Mouse (Mus musculus) lung, postnatal 0 days (tissue): ENCODE measurements at regions not wholly inside any gene's neighbourhood (a gene's known extent, or its start where the extent isn't known, plus 50 kb on each side); places are given as distances from the start of the nearest gene placed in this dataset.

Experiments used
- ATAC-seq: fragments of 200-750 bp; cut with Nextera tagmentation; 2 replicates; pipeline ENCODE4 v1.8.0; 2017; ENCODE audit warnings: moderate library complexity
- DNase-seq: peaks from one replicate; pipeline ENCODE4 v3.0.0-alpha.2; 2016; ENCODE audit warnings: low spot score
- H3K27ac ChIP-seq: fragments of 300-500 bp; sonication (generic); 2 replicates; pipeline ENCODE4 v1.5.1; 2014; ENCODE audit warnings: antibody characterized with exemption, mild to moderate bottlenecking, low read length, mixed read lengths
- H3K27me3 ChIP-seq: fragments of 300-500 bp; sonication (generic); replicated peaks from 2 replicates; pipeline ENCODE4 v1.6.1; 2014; ENCODE audit warnings: low read length, mixed read lengths; ENCODE audit not compliant: insufficient read depth
- H3K36me3 ChIP-seq: fragments of 300-500 bp; sonication (generic); 2 replicates; pipeline ENCODE4 v1.6.1; 2014; ENCODE audit warnings: low read length, mixed read lengths; ENCODE audit not compliant: insufficient read depth
- H3K4me1 ChIP-seq: fragments of 300-500 bp; sonication (generic); 2 replicates; pipeline ENCODE4 v1.6.1; 2014; ENCODE audit warnings: antibody characterized with exemption, low read depth, low read length, mixed read lengths; ENCODE audit not compliant: insufficient read depth
- H3K4me2 ChIP-seq: fragments of 300-500 bp; sonication (generic); replicated peaks from 2 replicates; pipeline ENCODE4 v1.6.1; 2014; ENCODE audit warnings: low read depth, mild to moderate bottlenecking, low read length, moderate library complexity, mixed read lengths
- H3K4me3 ChIP-seq: fragments of 300-500 bp; sonication (generic); 2 replicates; pipeline ENCODE4 v1.5.1; 2014; ENCODE audit warnings: low read depth, low read length
- H3K9ac ChIP-seq: fragments of 300-500 bp; sonication (generic); replicated peaks from 2 replicates; pipeline ENCODE4 v1.6.1; 2014; ENCODE audit warnings: low read depth, mild to moderate bottlenecking
- H3K9me3 ChIP-seq: fragments of 300-500 bp; sonication (generic); 2 replicates; pipeline ENCODE4 v1.6.1; 2016; ENCODE audit warnings: low read length, mixed read lengths
- CTCF ChIP-seq: IDR thresholded peaks from 2 replicates; pipeline ENCODE4 v1.5.1; 2016; ENCODE audit warnings: antibody characterized with exemption, mild to moderate bottlenecking
- EP300 ChIP-seq: IDR thresholded peaks from 2 replicates; pipeline ENCODE4 v1.6.1; 2016; ENCODE audit warnings: antibody characterized with exemption, mild to moderate bottlenecking, control low read depth
- WGBS: fragments of 180-500 bp; shearing (Covaris S2); extraction: QIAGEN DNeasy Blood & Tissue Kit; methylation state at CpG from one replicate; pipeline ENCODE4 v1.1.7; 2014; 5-methylcytosine and 5-hydroxymethylcytosine counted together

GRCm38 (mm10) chr5:149345161-149345560 lies 66.4 kb upstream of the Medag start:
- no peak overlapping the region for H3K4me3 ChIP-seq
- H3K4me1 ChIP-seq = no peaks in the 10 kb centered on the region
- no peaks in the 10 kb centered on the region for H3K27me3 ChIP-seq
- WGBS = 81% methylated on average over 6 of the region's 6 CpGs
- DNase-seq (no peak), ATAC-seq (no peak)
- no peak overlapping the region for H3K27ac ChIP-seq
- H3K4me2 ChIP-seq = no peak overlapping the region
- H3K36me3 ChIP-seq = no peaks in the 10 kb centered on the region
- H3K9ac ChIP-seq = no peak overlapping the region
- no peak for TF ChIP-seq CTCF
- H3K9me3 ChIP-seq = no peaks in the 10 kb centered on the region

GRCm38 (mm10) chr5:149349685-149350084 lies 61.9 kb upstream of the Medag start:
- WGBS = 74% methylated on average over 8 of the region's 8 CpGs
- no peaks in the 10 kb centered on the region for H3K36me3 ChIP-seq
- TF ChIP-seq CTCF = no peak
- no peak for TF ChIP-seq EP300

GRCm38 (mm10) chr5:149353039-149353655 lies 58.4 kb upstream of the Medag start:
- Histone ChIP-seq H3K4me2 (0 out of 2 replicates have a peak overlapping the region, but pooled peaks have one; percentile 5), H3K27me3 (no peaks in the 10 kb centered on the region), H3K9ac (no peak overlapping the region), H3K4me3 (no peak overlapping the region), H3K27ac (no peak overlapping the region), H3K36me3 (no peaks in the 10 kb centered on the region), H3K9me3 (no peaks in the 10 kb centered on the region), H3K4me1 (peaks cover 3% of the 10 kb centered on the region; the same call in 1 of the 2 replicates)
- ATAC-seq = peak; percentile 88
- peak; percentile 85 for DNase-seq
- WGBS = 15% methylated on average over 14 of the region's 14 CpGs
- TF ChIP-seq EP300 = peak; percentile 65; the same call in 1 of the 2 replicates
- no peak; the same call in 1 of the 2 replicates for TF ChIP-seq CTCF

More at GRCm38 (mm10) chr5:149349685-149350084, 61.9 kb upstream of the Medag start:
- DNase-seq (no peak), ATAC-seq (no peak)
- no peak overlapping the region for H3K9ac ChIP-seq
- no peak overlapping the region for H3K27ac ChIP-seq
- no peak overlapping the region for H3K4me3 ChIP-seq
- peaks cover under 1% of the 10 kb centered on the region; the same call in 1 of the 2 replicates for H3K4me1 ChIP-seq
- no peaks in the 10 kb centered on the region for H3K27me3 ChIP-seq
- no peaks in the 10 kb centered on the region for H3K9me3 ChIP-seq
- H3K4me2 ChIP-seq = no peak overlapping the region

- WGBS = 69% methylated on average over 4 of the region's 4 CpGs
These were observed 57.0 kb upstream of the Medag start for GRCm38 (mm10) chr5:149354448-149355115.

GRCm38 (mm10) chr5:149355131-149355530 lies 56.4 kb upstream of the Medag start:
- ATAC-seq (no peak), DNase-seq (no peak)
- Histone ChIP-seq H3K9ac (no peak overlapping the region), H3K4me2 (no peak overlapping the region), H3K27me3 (no peaks in the 10 kb centered on the region), H3K27ac (no peak overlapping the region), H3K4me1 (peaks cover 3% of the 10 kb centered on the region; the same call in 1 of the 2 replicates), H3K4me3 (no peak overlapping the region), H3K9me3 (no peaks in the 10 kb centered on the region), H3K36me3 (no peaks in the 10 kb centered on the region)
- WGBS = 58% methylated on average over 7 of the region's 7 CpGs
- TF ChIP-seq EP300 (no peak), CTCF (no peak)

More at GRCm38 (mm10) chr5:149354448-149355115, 57.0 kb upstream of the Medag start:
- no peak overlapping the region for H3K4me3 ChIP-seq
- TF ChIP-seq CTCF (no peak), EP300 (no peak)
- no peak overlapping the region for H3K9ac ChIP-seq
- DNase-seq = no peak
- no peak overlapping the region for H3K27ac ChIP-seq
- ATAC-seq = no peak
- no peak overlapping the region for H3K4me2 ChIP-seq
- peaks cover 3% of the 10 kb centered on the region; the same call in 1 of the 2 replicates for H3K4me1 ChIP-seq
- H3K9me3 ChIP-seq = no peaks in the 10 kb centered on the region
- no peaks in the 10 kb centered on the region for H3K36me3 ChIP-seq
- H3K27me3 ChIP-seq = no peaks in the 10 kb centered on the region

- no peak for ATAC-seq
- WGBS = 89% methylated on average over 1 of the region's 1 CpGs
These were observed 54.6 kb upstream of the Medag start for GRCm38 (mm10) chr5:149356970-149357369.

More at GRCm38 (mm10) chr5:149356970-149357369, 54.6 kb upstream of the Medag start:
- DNase-seq = no peak
- H3K4me1 ChIP-seq = peaks cover 3% of the 10 kb centered on the region; the same call in 1 of the 2 replicates
- H3K4me3 ChIP-seq = no peak overlapping the region
- no peaks in the 10 kb centered on the region for H3K9me3 ChIP-seq
- H3K9ac ChIP-seq = no peak overlapping the region
- TF ChIP-seq CTCF = peak; percentile 15; the same call in 1 of the 2 replicates
- TF ChIP-seq EP300 = no peak
- no peaks in the 10 kb centered on the region for H3K27me3 ChIP-seq
- H3K4me2 ChIP-seq = no peak overlapping the region
- no peak overlapping the region for H3K27ac ChIP-seq
- H3K36me3 ChIP-seq = no peaks in the 10 kb centered on the region
